Mouse (Mus musculus): Measurements from ENCODE around the gene Mapt. TPM values are rescaled to one million over a fixed set of nuclear protein-coding genes. Genes with fewer than 3 reads are reported as not detected.

Gene Mapt
- polyA plus RNA-seq, 1 experiment: 1.4 TPM

GRCm38 (mm10) chr11:104322142-104322541, 91.0 kb downstream of the Mapt start:
- 83% methylated on average over 4 of the region's 4 CpGs for WGBS
- no peak for DNase-seq
- Histone ChIP-seq H3K36me3 (ENCODE audit: control insufficient read depth, insufficient read depth, low read length) (no peaks in the 10 kb centered on the region), H3K27ac (ENCODE audit: control insufficient read depth, insufficient read depth, low read length) (no peak overlapping the region), H3K4me1 (replicated peaks; ENCODE audit: control insufficient read depth, insufficient read depth, low read length) (peaks cover 8% of the 10 kb centered on the region), H3K27me3 (ENCODE audit: control insufficient read depth, insufficient read depth, low read length) (no peaks in the 10 kb centered on the region), H3K4me3 (ENCODE audit: control insufficient read depth, insufficient read depth, low read length) (no peak overlapping the region)
- no peak for TF ChIP-seq CTCF (IDR thresholded peaks at IDR 0.05; ENCODE audit: borderline replicate concordance, control insufficient read depth, extremely low read depth, insufficient read depth, low read length, poor library complexity)
- no peak for TF ChIP-seq POLR2A (IDR thresholded peaks at IDR 0.05; ENCODE audit: control insufficient read depth, extremely low read depth, insufficient read depth, low read length, poor library complexity)

- 100% methylated on average over 1 of the region's 1 CpGs for WGBS
- no peaks in the 10 kb centered on the region for H3K36me3 ChIP-seq (ENCODE audit: control insufficient read depth, insufficient read depth, low read length)
- no peak for DNase-seq
- H3K27me3 ChIP-seq (ENCODE audit: control insufficient read depth, insufficient read depth, low read length): no peaks in the 10 kb centered on the region
- H3K4me1 ChIP-seq (replicated peaks; ENCODE audit: control insufficient read depth, insufficient read depth, low read length): no peaks in the 10 kb centered on the region
- no peak overlapping the region for H3K27ac ChIP-seq (ENCODE audit: control insufficient read depth, insufficient read depth, low read length)
- H3K4me3 ChIP-seq (ENCODE audit: control insufficient read depth, insufficient read depth, low read length): no peak overlapping the region
- no peak for TF ChIP-seq POLR2A (IDR thresholded peaks at IDR 0.05; ENCODE audit: control insufficient read depth, extremely low read depth, insufficient read depth, low read length, poor library complexity)
- no peak for TF ChIP-seq CTCF (IDR thresholded peaks at IDR 0.05; ENCODE audit: borderline replicate concordance, control insufficient read depth, extremely low read depth, insufficient read depth, low read length, poor library complexity)
These were observed 96.3 kb downstream of the Mapt start for GRCm38 (mm10) chr11:104327462-104327861.

GRCm38 (mm10) chr11:104327946-104328345, 96.8 kb downstream of the Mapt start:
- Histone ChIP-seq H3K36me3 (ENCODE audit: control insufficient read depth, insufficient read depth, low read length) (peaks cover 4% of the 10 kb centered on the region), H3K27me3 (ENCODE audit: control insufficient read depth, insufficient read depth, low read length) (no peaks in the 10 kb centered on the region), H3K4me1 (replicated peaks; ENCODE audit: control insufficient read depth, insufficient read depth, low read length) (no peaks in the 10 kb centered on the region), H3K4me3 (ENCODE audit: control insufficient read depth, insufficient read depth, low read length) (no peak overlapping the region), H3K27ac (ENCODE audit: control insufficient read depth, insufficient read depth, low read length) (no peak overlapping the region)
- 93% methylated on average over 6 of the region's 6 CpGs for WGBS
- TF ChIP-seq POLR2A (IDR thresholded peaks at IDR 0.05; ENCODE audit: control insufficient read depth, extremely low read depth, insufficient read depth, low read length, poor library complexity) (no peak), CTCF (IDR thresholded peaks at IDR 0.05; ENCODE audit: borderline replicate concordance, control insufficient read depth, extremely low read depth, insufficient read depth, low read length, poor library complexity) (no peak)
- DNase-seq: no peak

- no peak for DNase-seq
- no peaks in the 10 kb centered on the region for H3K27me3 ChIP-seq (ENCODE audit: control insufficient read depth, insufficient read depth, low read length)
- 93% methylated on average over 11 of the region's 11 CpGs for WGBS
- no peak overlapping the region for H3K27ac ChIP-seq (ENCODE audit: control insufficient read depth, insufficient read depth, low read length)
- no peaks in the 10 kb centered on the region for H3K4me1 ChIP-seq (replicated peaks; ENCODE audit: control insufficient read depth, insufficient read depth, low read length)
- H3K36me3 ChIP-seq (ENCODE audit: control insufficient read depth, insufficient read depth, low read length): peaks cover 14% of the 10 kb centered on the region
- no peak overlapping the region for H3K4me3 ChIP-seq (ENCODE audit: control insufficient read depth, insufficient read depth, low read length)
- no peak for TF ChIP-seq CTCF (IDR thresholded peaks at IDR 0.05; ENCODE audit: borderline replicate concordance, control insufficient read depth, extremely low read depth, insufficient read depth, low read length, poor library complexity)
- TF ChIP-seq POLR2A (IDR thresholded peaks at IDR 0.05; ENCODE audit: control insufficient read depth, extremely low read depth, insufficient read depth, low read length, poor library complexity): no peak
These were observed 98.2 kb downstream of the Mapt start for GRCm38 (mm10) chr11:104329185-104329926.

GRCm38 (mm10) chr11:104330151-104330550, 99.0 kb downstream of the Mapt start:
- no peaks in the 10 kb centered on the region for H3K4me1 ChIP-seq (replicated peaks; ENCODE audit: control insufficient read depth, insufficient read depth, low read length)
- no peaks in the 10 kb centered on the region for H3K27me3 ChIP-seq (ENCODE audit: control insufficient read depth, insufficient read depth, low read length)
- DNase-seq: no peak
- no peak overlapping the region for H3K27ac ChIP-seq (ENCODE audit: control insufficient read depth, insufficient read depth, low read length)
- 90% methylated on average over 4 of the region's 4 CpGs for WGBS
- H3K36me3 ChIP-seq (ENCODE audit: control insufficient read depth, insufficient read depth, low read length): peaks cover 22% of the 10 kb centered on the region
- no peak overlapping the region for H3K4me3 ChIP-seq (ENCODE audit: control insufficient read depth, insufficient read depth, low read length)
- TF ChIP-seq POLR2A (IDR thresholded peaks at IDR 0.05; ENCODE audit: control insufficient read depth, extremely low read depth, insufficient read depth, low read length, poor library complexity) (no peak), CTCF (IDR thresholded peaks at IDR 0.05; ENCODE audit: borderline replicate concordance, control insufficient read depth, extremely low read depth, insufficient read depth, low read length, poor library complexity) (no peak)

- Histone ChIP-seq H3K36me3 (ENCODE audit: control insufficient read depth, insufficient read depth, low read length) (peaks cover 32% of the 10 kb centered on the region), H3K27me3 (ENCODE audit: control insufficient read depth, insufficient read depth, low read length) (no peaks in the 10 kb centered on the region), H3K4me1 (replicated peaks; ENCODE audit: control insufficient read depth, insufficient read depth, low read length) (no peaks in the 10 kb centered on the region), H3K27ac (ENCODE audit: control insufficient read depth, insufficient read depth, low read length) (no peak overlapping the region), H3K4me3 (ENCODE audit: control insufficient read depth, insufficient read depth, low read length) (no peak overlapping the region)
- 98% methylated on average over 3 of the region's 3 CpGs for WGBS
- DNase-seq: no peak
- TF ChIP-seq CTCF (IDR thresholded peaks at IDR 0.05; ENCODE audit: borderline replicate concordance, control insufficient read depth, extremely low read depth, insufficient read depth, low read length, poor library complexity) (no peak), POLR2A (IDR thresholded peaks at IDR 0.05; ENCODE audit: control insufficient read depth, extremely low read depth, insufficient read depth, low read length, poor library complexity) (no peak)
These were observed 100.0 kb downstream of the Mapt start for GRCm38 (mm10) chr11:104331208-104331607.

Data from thymus, adult 2 months (tissue).